Mouse (Mus musculus) T-cell, adult 2 months (primary cell): ENCODE measurements around the gene Ankrd52.
A peak's percentile ranks its signal among the peaks of the same experiment; 100 is the strongest.

ENCODE experiments used
- DNase-seq: peaks from one replicate; pipeline ENCODE4 v3.0.0; 2022; ENCODE audit warnings: low spot score

The Ankrd52 gene

GRCm38 (mm10) chr10:128401638-128402037 is 24.7 kb downstream of the Ankrd52 start:
- no peak for DNase-seq

DNA sequence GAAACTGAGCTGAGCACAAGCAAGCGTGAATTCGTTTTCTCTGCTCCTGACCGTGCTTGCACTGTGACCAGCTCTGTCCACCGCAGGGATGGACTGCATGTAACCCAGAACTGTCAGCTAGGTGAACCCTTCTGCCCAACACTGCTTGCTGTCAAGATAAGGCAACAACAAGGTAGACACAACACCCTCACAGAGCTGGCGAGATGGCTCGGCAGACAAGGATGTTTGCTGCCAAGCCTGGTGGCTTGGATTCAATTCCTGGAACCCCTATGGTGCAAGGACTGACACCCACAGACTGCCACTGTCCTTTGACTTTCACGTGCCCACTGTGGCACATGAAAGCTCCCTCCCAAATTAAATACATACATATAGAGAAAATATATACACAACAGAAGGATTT is 27.0 kb downstream of the Ankrd52 start:
- DNase-seq: no peak

DNA sequence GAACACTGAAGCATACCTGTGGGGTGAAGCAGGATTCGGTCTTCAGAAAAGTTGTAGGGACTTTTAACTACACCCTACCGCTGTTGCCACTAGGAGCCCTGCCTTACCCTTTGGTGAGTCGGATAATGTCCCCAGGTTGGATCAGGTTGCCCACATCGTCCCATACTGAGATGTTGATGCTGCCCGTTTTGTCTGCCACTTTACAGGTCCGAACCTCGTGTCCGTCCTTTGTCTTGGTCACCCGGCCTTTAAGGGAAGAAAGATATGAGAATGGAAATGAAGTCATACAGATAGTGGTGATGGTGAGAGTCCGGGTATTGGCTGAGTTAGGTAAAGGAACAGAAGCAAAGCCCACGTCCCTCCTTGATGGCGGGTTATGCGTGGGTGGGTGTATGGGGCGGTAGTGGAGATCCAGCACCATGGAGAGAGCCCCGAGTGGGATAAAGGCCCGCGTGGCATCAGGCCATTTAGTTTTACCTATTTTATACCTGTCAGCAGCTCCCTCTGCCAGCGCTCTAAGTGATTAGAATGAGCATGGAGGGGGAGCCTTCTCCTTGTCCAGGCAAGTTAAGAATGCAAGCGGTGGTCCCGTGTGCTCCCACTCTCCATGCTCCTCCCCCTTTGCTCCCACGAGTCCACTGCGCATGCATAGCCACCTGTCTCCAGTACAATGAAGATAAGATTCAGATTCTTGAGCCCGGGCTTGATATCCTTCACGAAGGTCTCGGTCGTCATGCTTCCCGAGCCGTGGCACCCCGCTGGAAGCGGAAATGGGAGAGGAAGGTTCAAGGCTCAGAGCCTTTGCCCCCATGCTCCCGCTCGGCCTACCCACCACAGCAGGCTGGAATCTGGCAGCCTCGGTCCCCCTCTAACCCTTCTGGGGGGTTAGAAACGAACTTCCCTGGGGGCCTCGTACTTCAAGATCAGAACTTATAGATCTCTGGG is 31.9 kb downstream of the Ankrd52 start:
- DNase-seq: no peak

GRCm38 (mm10) chr10:128409692-128410559 is 33.0 kb downstream of the Ankrd52 start:
- peak; percentile 98 for DNase-seq

- DNase-seq: no peak
These were observed 33.6 kb downstream of the Ankrd52 start for GRCm38 (mm10) chr10:128410560-128410845.

GRCm38 (mm10) chr10:128411211-128412054 is 34.5 kb downstream of the Ankrd52 start, which contains the start of the genes Nabp2 and Rnf41:
Nabp2 (minus strand) TSS chr10:128411492.
Rnf41 (plus strand) TSS chr10:128411657.
- peak; percentile 94 for DNase-seq

DNA sequence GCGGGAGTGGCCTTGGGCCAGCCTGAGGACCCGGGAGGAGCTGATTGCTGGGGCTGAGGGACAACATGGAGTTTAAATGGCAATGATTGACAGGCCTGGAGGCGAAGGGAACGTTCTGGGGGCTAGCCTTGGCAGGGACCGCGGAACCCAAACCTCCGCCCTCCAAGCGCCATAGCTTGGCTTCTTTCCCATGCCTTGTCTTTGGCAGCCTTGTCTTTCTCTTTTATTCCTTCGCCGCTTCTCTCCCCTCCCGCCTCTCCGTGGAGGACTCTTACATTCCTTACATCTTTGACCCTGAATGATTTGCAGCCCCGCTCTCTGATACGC is 35.1 kb downstream of the Ankrd52 start:
- no peak for DNase-seq

- DNase-seq: no peak
These were observed 35.6 kb downstream of the Ankrd52 start for GRCm38 (mm10) chr10:128412558-128412957.

DNA sequence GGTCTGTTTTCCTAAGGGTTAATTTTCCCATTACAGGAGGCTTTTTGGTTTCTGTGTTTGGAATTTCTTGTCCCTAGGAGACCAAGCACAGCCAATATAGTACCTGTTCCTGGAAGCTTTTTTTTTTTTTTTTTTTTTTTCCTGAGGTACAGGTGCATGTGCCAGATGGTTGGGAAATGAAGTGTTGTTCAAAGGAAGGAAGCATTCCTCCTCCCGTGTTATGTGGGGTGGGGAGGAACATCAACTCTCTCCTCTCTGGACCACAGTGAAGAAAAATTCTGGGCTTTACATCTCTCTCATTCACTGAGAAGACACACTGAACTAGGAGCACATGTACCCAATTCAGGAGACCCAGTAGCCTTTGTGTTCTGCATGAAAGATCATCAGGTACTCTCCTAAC is 36.2 kb downstream of the Ankrd52 start:
- no peak for DNase-seq

DNA sequence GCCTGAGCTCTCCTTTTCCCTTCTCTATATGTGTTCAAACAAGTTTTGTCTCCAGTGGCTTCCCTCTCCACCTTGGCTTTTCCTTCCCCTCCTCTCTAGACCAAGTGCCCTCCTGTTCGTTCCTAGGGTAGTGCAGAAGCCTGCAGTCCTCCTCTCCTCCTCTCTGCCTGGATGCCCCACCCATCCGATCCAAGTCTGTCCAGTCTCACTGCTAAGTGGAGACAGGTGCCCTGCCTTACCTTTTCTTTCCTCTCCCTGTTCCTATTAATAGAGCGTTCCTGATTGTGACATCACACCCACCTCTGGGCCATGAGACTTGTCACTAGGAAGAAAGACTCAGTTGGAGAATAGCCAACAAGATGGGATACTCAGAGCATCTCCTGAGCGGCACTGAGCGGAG is 37.9 kb downstream of the Ankrd52 start:
- DNase-seq: no peak

DNA sequence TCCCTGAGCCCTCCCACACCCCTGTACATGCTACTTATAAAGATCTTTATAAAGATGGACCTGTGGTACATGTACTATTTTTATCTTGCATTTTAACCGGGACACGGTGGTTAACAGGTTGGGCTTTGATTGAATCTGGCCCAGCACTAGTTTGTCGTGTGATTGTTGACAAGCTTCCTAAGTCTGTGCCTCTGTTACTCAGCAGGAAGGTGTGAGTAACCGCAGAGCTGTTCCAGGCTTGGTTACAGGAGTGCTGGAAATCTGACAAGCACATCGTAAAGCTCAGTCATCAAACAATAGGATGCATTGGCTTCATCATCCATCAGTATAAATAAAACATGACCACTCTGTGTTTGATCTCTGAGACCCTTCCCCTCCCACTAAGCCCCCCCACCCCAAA is 45.5 kb downstream of the Ankrd52 start:
- no peak for DNase-seq

GRCm38 (mm10) chr10:128424604-128425003 is 47.7 kb downstream of the Ankrd52 start:
- DNase-seq: peak; percentile 55

GRCm38 (mm10) chr10:128425260-128425659 is 48.3 kb downstream of the Ankrd52 start:
- no peak for DNase-seq

GRCm38 (mm10) chr10:128429052-128429451 is 52.1 kb downstream of the Ankrd52 start:
- DNase-seq: no peak

DNA sequence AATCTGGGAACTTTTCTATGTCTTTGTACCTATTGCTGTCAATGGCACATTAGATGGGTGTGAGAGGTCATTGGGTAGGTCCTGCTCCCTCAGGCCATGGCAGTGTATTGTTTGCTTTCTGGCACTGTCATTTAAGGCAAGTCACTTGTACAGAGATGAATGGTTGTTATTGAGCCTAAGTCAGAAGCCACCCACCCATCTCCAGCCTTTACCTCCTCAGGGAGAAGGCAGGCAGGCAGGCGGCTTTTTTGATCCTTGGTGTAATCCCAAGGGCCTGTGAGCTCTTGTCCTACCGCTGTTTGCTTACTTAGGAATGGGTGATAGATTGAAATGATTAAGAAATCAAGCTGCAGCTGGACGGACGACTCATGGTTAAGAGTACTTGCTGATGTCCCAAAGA is 52.5 kb downstream of the Ankrd52 start:
- no peak for DNase-seq

DNA sequence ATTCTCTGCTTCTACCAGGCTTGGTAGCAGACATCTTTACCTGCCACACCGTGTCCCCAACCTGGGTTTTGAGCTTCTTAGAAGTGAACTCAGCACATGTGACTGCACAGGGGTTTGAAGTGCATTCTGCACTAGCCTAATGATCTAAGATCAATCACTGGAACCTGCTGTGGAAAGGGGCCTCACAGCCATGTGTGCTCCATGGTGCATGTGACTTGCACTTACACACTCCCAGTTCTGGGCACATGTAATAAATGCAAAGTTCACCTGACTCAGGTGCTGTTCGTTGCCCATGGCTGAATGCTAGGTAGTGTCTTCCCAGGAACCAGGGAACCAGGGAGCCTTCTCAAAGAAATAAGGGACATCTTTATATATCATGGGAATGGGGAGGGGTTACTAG is 56.5 kb downstream of the Ankrd52 start:
- no peak for DNase-seq

DNA sequence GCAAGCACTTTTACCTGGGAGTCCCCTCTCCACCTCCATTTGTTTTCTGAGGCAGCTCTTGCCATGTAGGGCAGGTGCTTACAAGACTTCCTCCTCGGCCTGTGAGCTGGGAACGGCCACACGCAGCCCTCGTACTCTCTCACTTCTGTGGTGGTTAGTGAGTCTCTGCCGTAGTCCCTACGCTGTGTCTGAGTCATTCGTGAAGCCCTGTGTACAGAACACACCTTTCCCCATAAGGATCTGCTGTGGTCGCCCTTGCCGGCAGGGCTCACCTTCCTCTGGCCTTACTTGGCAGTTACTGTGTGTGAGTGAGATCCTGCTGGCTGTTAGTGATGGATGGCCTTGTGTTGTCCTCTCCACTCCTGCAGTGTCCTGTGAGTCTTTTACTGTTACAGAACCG is 57.8 kb downstream of the Ankrd52 start:
- DNase-seq: peak; percentile 71

GRCm38 (mm10) chr10:128435186-128435823 is 58.4 kb downstream of the Ankrd52 start:
- DNase-seq: no peak

DNA sequence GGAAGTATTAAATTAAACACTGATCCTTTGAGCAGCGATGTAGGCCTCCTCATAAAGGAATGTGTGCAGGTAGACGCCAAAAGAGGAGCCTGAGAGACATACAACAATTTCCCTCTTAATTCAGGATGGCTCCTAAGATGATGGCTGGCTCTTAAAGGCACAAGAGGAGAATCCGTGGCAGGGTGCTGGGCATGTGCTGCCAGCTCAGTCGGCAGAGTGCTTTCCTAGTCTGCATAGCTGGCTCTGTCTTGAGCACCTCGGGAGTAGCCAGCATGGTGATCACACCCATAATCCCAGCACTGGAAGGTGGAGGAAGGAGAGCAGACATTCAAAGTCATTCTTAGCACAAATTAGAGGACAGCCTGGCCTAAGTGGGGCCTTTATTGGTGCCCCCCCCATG is 59.0 kb downstream of the Ankrd52 start:
- no peak for DNase-seq

GRCm38 (mm10) chr10:128436376-128436775 is 59.5 kb downstream of the Ankrd52 start:
- DNase-seq: no peak

DNA sequence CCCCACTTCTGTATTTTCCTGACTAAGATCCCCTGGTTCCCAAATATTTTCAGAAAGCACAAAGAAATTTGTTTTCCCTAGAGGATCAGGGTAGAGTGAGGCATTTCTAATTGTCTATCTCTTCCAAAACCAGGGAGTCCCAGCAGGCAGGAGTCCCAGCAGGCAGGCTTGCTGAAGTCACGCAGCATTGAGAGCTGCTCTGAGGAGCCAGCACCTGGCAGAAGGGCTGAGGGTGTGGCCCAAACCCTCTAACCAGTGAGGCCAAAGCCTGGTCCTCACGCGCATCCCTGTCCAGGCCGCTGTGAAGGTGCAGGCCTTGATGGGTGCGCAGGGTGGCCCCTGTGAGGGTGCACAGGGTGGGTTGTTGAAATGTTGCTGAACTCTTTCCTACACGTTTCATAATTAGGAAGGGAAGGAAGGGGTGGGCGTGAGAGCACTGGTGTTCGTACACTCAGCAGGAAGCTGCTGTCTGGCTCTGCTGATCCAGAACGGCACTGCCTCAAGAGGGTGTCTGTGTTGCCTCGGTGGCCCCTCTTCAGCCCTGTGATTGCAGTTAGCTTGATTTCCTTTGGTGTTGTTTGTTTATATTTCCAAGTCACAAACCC is 61.9 kb downstream of the Ankrd52 start:
- peak; percentile 43 for DNase-seq
